Mouse (Mus musculus) megakaryocyte-erythroid progenitor cell, adult 5 weeks (primary cell): Measurements from ENCODE around the gene Gm9780. TPM values are rescaled to one million over a fixed set of nuclear protein-coding genes. Genes with fewer than 3 reads are reported as not detected.

ENCODE experiments used
- polyA plus RNA-seq: library from polyadenylated mRNA; stranded (reverse); fragments of >175 nt; gene quantifications from 2 replicates; pipeline ENCODE4 v1.2.3, GENCODE M21; 2012

Gene Gm9780
- polyA plus RNA-seq, result 0.55 TPM in 1 of 2 replicates, not detected in the other

DNA sequence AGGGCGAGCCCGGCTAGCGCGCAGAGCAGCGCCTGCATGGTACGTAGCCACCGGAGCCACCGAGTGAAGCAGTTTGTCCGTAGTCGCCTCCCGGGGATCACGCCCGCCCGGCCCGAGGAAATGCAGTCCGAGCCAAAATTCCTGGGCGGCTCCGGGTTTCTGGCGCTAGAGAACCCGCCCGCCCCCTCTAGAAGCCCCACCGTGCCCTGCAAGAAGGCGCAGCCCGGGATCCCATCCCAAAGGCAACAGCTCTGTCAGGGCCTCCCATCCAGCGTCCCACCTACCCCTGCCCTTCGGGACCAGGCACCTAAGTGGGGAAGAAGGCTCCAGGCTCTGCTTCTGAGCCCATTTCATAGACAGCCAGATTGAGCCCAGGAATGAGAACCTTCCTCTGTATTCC is at the start of gene Gm9780:
TSS of gene Gm9780 (minus strand) at position 101 of the 400 bp plus-strand sequence.

GRCm38 (mm10) chr14:26081997-26082396 is 39.5 kb upstream of the Gm9780 start, which contains the start of gene Cphx3:
Cphx3 (plus strand) TSS chr14:26082297.

GRCm38 (mm10) chr14:26081216-26081615 is 38.7 kb upstream of the Gm9780 start, which contains the start of gene Cphx2:
Cphx2 (plus strand) TSS chr14:26081516.

GRCm38 (mm10) chr14:26067325-26067633 is 24.8 kb upstream of the Gm9780 start, which contains the start of gene Tmem254c:
Tmem254c (minus strand) TSS chr14:26067355.

GRCm38 (mm10) chr14:25978371-25979241 is 63.9 kb downstream of the Gm9780 start, which contains the start of gene Duxbl1:
Duxbl1 (plus strand) TSS chr14:25978577.

Other genes starting within 250 kb of the Gm9780 start
- 109 and 113 TPM in 2 replicates for gene Anxa11, start 200.6 kb downstream of the Gm9780 start, polyA plus RNA-seq
- not detected in 2 replicates for gene Plac9a, start 139.6 kb downstream of the Gm9780 start, polyA plus RNA-seq
- gene Tmem254a, start 115.0 kb downstream of the Gm9780 start, polyA plus RNA-seq, result 1.9 and 5.7 TPM in 2 replicates
- not detected in 2 replicates for gene Cphx1, start 104.4 kb downstream of the Gm9780 start, polyA plus RNA-seq
- gene Duxbl1, start 64.1 kb downstream of the Gm9780 start, polyA plus RNA-seq, result not detected in 2 replicates
- 20.9 TPM in 2 replicates for gene Tmem254c, start 24.6 kb upstream of the Gm9780 start, polyA plus RNA-seq
- gene Cphx2, start 38.8 kb upstream of the Gm9780 start, polyA plus RNA-seq, result not detected in 2 replicates
- not detected in 2 replicates for gene Cphx3, start 39.6 kb upstream of the Gm9780 start, polyA plus RNA-seq
- not detected in 2 replicates for gene Duxbl2, start 75.6 kb upstream of the Gm9780 start, polyA plus RNA-seq
- gene Plac9b, start 139.8 kb upstream of the Gm9780 start, polyA plus RNA-seq, result not detected in 2 replicates
- 3.2 and 4.6 TPM in 2 replicates for gene Tmem254b, start 164.3 kb upstream of the Gm9780 start, polyA plus RNA-seq
- gene Duxbl3, start 215.3 kb upstream of the Gm9780 start, polyA plus RNA-seq, result not detected in 2 replicates